Comparison of ENCODE assay signal across 26 mouse cellular contexts in genomic region chr4:107004346-107004745, GRCm38 (mm10).
DNase-seq lines count a peak whose midpoint lies in the region; ATAC-seq lines count a peak whose summit lies in the region.
"Had no signal": no experiment of that assay in that cellular context is flagged by ENCODE, and none has a peak within 500 bp of the region (broad histone marks: within the 10 kb centered on the region; RNA-seq: fewer than 3 reads in every experiment).

No protein-coding gene starts in this region.

- H3K27me3 ChIP-seq in heart, embryonic 15.5 days = no peaks in the 10 kb centered on the region
- no peaks in the 10 kb centered on the region for H3K27me3 ChIP-seq in liver, embryonic 12.5 days (replicated peaks)
- H3K27me3 ChIP-seq: embryonic facial prominence, embryonic 12.5 days; heart, embryonic 13.5 days; hindbrain, embryonic 12.5 days had no signal

- no peak overlapping the region for H3K4me2 ChIP-seq in heart, embryonic 15.5 days
- H3K4me2 ChIP-seq in liver, embryonic 12.5 days = peak overlapping the region; percentile 62; the same call in 1 of the 2 replicates
- H3K4me2 ChIP-seq: embryonic facial prominence, embryonic 12.5 days; heart, embryonic 13.5 days; hindbrain, embryonic 12.5 days had no signal

- H3K27ac ChIP-seq in heart, embryonic 15.5 days = 0 out of 2 replicates have a peak overlapping the region, but pooled peaks have one; percentile 3
- H3K27ac ChIP-seq in liver, embryonic 12.5 days = peak overlapping the region; percentile 83
- H3K27ac ChIP-seq: embryonic facial prominence, embryonic 12.5 days; heart, embryonic 13.5 days; hindbrain, embryonic 12.5 days; macrophage; stomach, postnatal 0 days had no signal

- peaks cover 40% of the 10 kb centered on the region for H3K4me1 ChIP-seq in heart, embryonic 15.5 days (replicated peaks)
- H3K4me1 ChIP-seq in liver, embryonic 12.5 days = peaks cover 100% of the 10 kb centered on the region

- WGBS in heart, embryonic 15.5 days = 77% methylated on average over 3 of the region's 3 CpGs
- WGBS in liver, embryonic 12.5 days (ENCODE audit: insufficient replicate concordance) = 76% methylated on average over 3 of the region's 3 CpGs

- ATAC-seq in heart, embryonic 15.5 days (replicated peaks; ENCODE audit: insufficient number of reproducible peaks, insufficient read depth, low FRiP score, low read depth) = no peak
- no peak for ATAC-seq in liver, embryonic 12.5 days
- ATAC-seq: CD4-positive, CD25-positive, alpha-beta regulatory T cell, adult 4 months; forebrain, embryonic 14.5 days; intestine, postnatal 0 days; lung, postnatal 0 days; midbrain, embryonic 16.5 days had no signal

- DNase-seq in heart, adult 11 months = no peak
- peak; percentile 71 for DNase-seq in kidney, adult 9 months
- DNase-seq in kidney, adult 18-20 months = no peak
- peak; percentile 12 for DNase-seq in adipocyte (ENCODE audit: low spot score)
- DNase-seq in lung, postnatal 4 days = no peak
- DNase-seq: cerebellum, adult 11 months; cerebellum, adult 9-11 months; embryo, embryonic 11 days; heart, postnatal 14 days; kidney, postnatal 14 days; layer of hippocampus, adult 9-11 months; right cerebral cortex, postnatal 4 days; thymus, adult 18-20 months; thymus, postnatal 25 days had no signal

- no peak overlapping the region for H3K4me3 ChIP-seq in heart, embryonic 15.5 days
- no peak overlapping the region for H3K4me3 ChIP-seq in liver, embryonic 12.5 days
- H3K4me3 ChIP-seq: embryonic facial prominence, embryonic 12.5 days; heart, embryonic 13.5 days; hindbrain, embryonic 12.5 days had no signal

- H3K9me3 ChIP-seq in heart, embryonic 15.5 days (replicated peaks) = no peaks in the 10 kb centered on the region
- no peaks in the 10 kb centered on the region for H3K9me3 ChIP-seq in liver, embryonic 12.5 days (replicated peaks)
- H3K9me3 ChIP-seq: embryonic facial prominence, embryonic 12.5 days; heart, embryonic 13.5 days; hindbrain, embryonic 12.5 days had no signal

- H3K9ac ChIP-seq in heart, embryonic 15.5 days = no peak overlapping the region
- H3K9ac ChIP-seq in liver, embryonic 12.5 days = peak overlapping the region; percentile 48; the same call in 1 of the 2 replicates
- H3K9ac ChIP-seq: embryonic facial prominence, embryonic 12.5 days; heart, embryonic 13.5 days; hindbrain, embryonic 12.5 days had no signal

- no peaks in the 10 kb centered on the region for H3K36me3 ChIP-seq in heart, embryonic 15.5 days
- peaks cover 11% of the 10 kb centered on the region for H3K36me3 ChIP-seq in liver, embryonic 12.5 days
- H3K36me3 ChIP-seq: heart, embryonic 13.5 days had no signal

Comparison
In these comparisons a context has a peak if more than half of its experiments do, and no peak if none do; other contexts are left out.
1. DNase-seq: peak in kidney, adult 9 months (single experiment) and adipocyte (single experiment); none in heart, adult 11 months (single experiment), kidney, adult 18-20 months (single experiment) and lung, postnatal 4 days (0 of 2).